Mouse (Mus musculus): ENCODE results near the gene Bcl7c.

GRCm38 (mm10) chr7:127649206-127649605 lies 59.5 kb downstream of the Bcl7c start:
- TF ChIP-seq CTCF (IDR thresholded peaks at IDR 0.05; ENCODE audit: low read depth) (no peak), EP300 (optimal IDR thresholded peaks at IDR 0.05) (no peak)
